Comparison of ENCODE assay signal across 32 mouse cellular contexts in the genomic region with DNA sequence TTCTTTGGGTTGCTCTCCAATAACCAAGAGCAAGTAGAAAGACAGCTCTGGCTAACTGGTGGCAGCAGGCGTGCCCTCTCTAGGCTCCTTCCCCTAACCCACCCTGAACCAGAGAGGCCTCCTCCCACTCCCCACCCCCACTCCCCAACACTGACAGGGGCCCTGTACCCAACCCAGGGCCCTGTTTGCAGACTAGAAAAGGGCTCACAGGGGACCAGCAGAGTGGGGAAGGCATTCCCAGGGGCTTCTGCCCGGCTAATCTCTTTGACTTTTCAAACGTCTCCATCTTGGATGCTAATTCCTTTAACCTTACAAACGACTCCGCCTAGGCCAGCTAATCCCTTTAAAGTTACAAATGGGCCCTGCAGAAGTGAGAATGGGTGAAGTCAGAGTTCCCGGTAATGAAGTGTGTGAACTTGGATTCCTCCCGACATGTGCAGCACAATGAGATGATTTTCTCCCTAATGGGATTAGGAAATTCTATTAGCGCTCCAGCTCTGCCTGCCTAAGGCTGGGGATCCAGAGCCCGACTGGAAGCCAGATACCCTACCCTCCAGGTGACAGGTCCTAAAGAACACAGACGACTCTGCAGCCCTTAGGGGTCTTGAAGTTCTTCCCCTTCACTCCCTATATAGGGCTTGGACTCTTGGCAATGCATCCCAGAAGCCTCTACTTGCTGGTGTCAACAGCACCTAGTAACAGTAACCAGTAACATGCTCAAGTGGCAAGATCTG. TPM values are rescaled to one million over a fixed set of nuclear protein-coding genes. Genes with fewer than 3 reads are reported as not detected.
A peak's percentile ranks its signal among the peaks of the same experiment; 100 is the strongest.
DNase-seq lines count a peak whose midpoint lies in the region; ATAC-seq lines count a peak whose summit lies in the region.
"Had no signal": no experiment of that assay in that cellular context is flagged by ENCODE, and none has a peak within 500 bp of the region (broad histone marks: within the 10 kb centered on the region; RNA-seq: fewer than 3 reads in every experiment).

No protein-coding gene starts in this region.

- H3K4me1 ChIP-seq in forebrain, embryonic 10.5 days = peaks cover 23% of the 10 kb centered on the region
- H3K4me1 ChIP-seq in forebrain, embryonic 14.5 days (ENCODE audit: control insufficient read depth, insufficient read depth, low read length) = no peaks in the 10 kb centered on the region
- H3K4me1 ChIP-seq in midbrain, embryonic 15.5 days = peaks cover 7% of the 10 kb centered on the region; the same call in 1 of the 2 replicates
- H3K4me1 ChIP-seq: embryonic facial prominence, embryonic 12.5 days; hindbrain, embryonic 15.5 days; limb, embryonic 10.5 days; limb, embryonic 15.5 days; liver, embryonic 13.5 days; neural tube, embryonic 13.5 days had no signal

- H3K36me3 ChIP-seq in forebrain, embryonic 10.5 days (replicated peaks) = no peaks in the 10 kb centered on the region
- H3K36me3 ChIP-seq in forebrain, embryonic 14.5 days (ENCODE audit: control insufficient read depth, insufficient read depth, low read length) = no peaks in the 10 kb centered on the region
- H3K36me3 ChIP-seq in midbrain, embryonic 15.5 days (replicated peaks) = no peaks in the 10 kb centered on the region
- H3K36me3 ChIP-seq: embryonic facial prominence, embryonic 12.5 days; hindbrain, embryonic 10.5 days; hindbrain, embryonic 15.5 days; limb, embryonic 10.5 days; limb, embryonic 15.5 days; liver, embryonic 13.5 days; neural tube, embryonic 13.5 days had no signal

- H3K9me3 ChIP-seq in forebrain, embryonic 10.5 days = no peaks in the 10 kb centered on the region
- H3K9me3 ChIP-seq in forebrain, embryonic 14.5 days (replicated peaks; ENCODE audit: control insufficient read depth, low read length) = no peaks in the 10 kb centered on the region
- H3K9me3 ChIP-seq in midbrain, embryonic 15.5 days = no peaks in the 10 kb centered on the region
- H3K9me3 ChIP-seq: embryonic facial prominence, embryonic 12.5 days; hindbrain, embryonic 10.5 days; hindbrain, embryonic 15.5 days; limb, embryonic 10.5 days; limb, embryonic 15.5 days; liver, embryonic 13.5 days; neural tube, embryonic 13.5 days had no signal

- H3K9ac ChIP-seq in forebrain, embryonic 14.5 days (ENCODE audit: low read length) = no peak overlapping the region
- no peak overlapping the region for H3K9ac ChIP-seq in midbrain, embryonic 15.5 days
- H3K9ac ChIP-seq: embryonic facial prominence, embryonic 12.5 days; hindbrain, embryonic 15.5 days; limb, embryonic 15.5 days; liver, embryonic 13.5 days; neural tube, embryonic 13.5 days had no signal

- DNase-seq in forebrain, embryonic 10.5 days (ENCODE audit: extremely low spot score, low spot score) = peak; percentile 31
- DNase-seq in forebrain, embryonic 14.5 days (ENCODE audit: low spot score) = no peak
- DNase-seq in MN1 (ENCODE audit: low spot score) = peak; percentile 61
- DNase-seq in embryo, embryonic 11 days = peak; percentile 21
- no peak for DNase-seq in testis, postnatal 14 days (ENCODE audit: low spot score)
- no peak for DNase-seq in right cerebral cortex, postnatal 25 days
- no peak for DNase-seq in ovary, postnatal 36 days (ENCODE audit: low spot score)
- DNase-seq: adrenal gland, postnatal 36 days; cerebellum, adult 2 months; cerebellum, postnatal 36 days; gastrocnemius, postnatal 10 days; heart, postnatal 14 days; kidney, adult 9 months; kidney, postnatal 10 days; layer of hippocampus, postnatal 36 days; liver, embryonic 13.5 days; lung, adult 18-20 months; lung, postnatal 10 days; right cerebral cortex, adult 18-20 months; right cerebral cortex, postnatal 4 days; thymus, adult 2 months; thymus, postnatal 36 days had no signal

- ATAC-seq in forebrain, embryonic 14.5 days = no peak
- ATAC-seq in midbrain, embryonic 15.5 days (replicated peaks) = 0 out of 2 replicates have a peak, but pooled peaks have one; percentile 14
- ATAC-seq: forebrain, embryonic 16.5 days; intestine, postnatal 0 days had no signal

- H3K27me3 ChIP-seq in forebrain, embryonic 10.5 days (ENCODE audit: poor library complexity, severe bottlenecking) = peaks cover 100% of the 10 kb centered on the region
- no peaks in the 10 kb centered on the region for H3K27me3 ChIP-seq in forebrain, embryonic 14.5 days (replicated peaks; ENCODE audit: control insufficient read depth, insufficient read depth, low read length)
- H3K27me3 ChIP-seq in midbrain, embryonic 15.5 days (replicated peaks) = peaks cover 93% of the 10 kb centered on the region

- no peak overlapping the region for H3K27ac ChIP-seq in forebrain, embryonic 10.5 days
- H3K27ac ChIP-seq in forebrain, embryonic 14.5 days (ENCODE audit: low read depth, low read length) = no peak overlapping the region
- H3K27ac ChIP-seq in midbrain, embryonic 15.5 days = no peak overlapping the region
- H3K27ac ChIP-seq: embryonic facial prominence, embryonic 12.5 days; hindbrain, embryonic 10.5 days; hindbrain, embryonic 15.5 days; limb, embryonic 10.5 days; limb, embryonic 15.5 days; liver, embryonic 13.5 days; neural tube, embryonic 13.5 days; stomach, postnatal 0 days had no signal

- H3K4me2 ChIP-seq in forebrain, embryonic 14.5 days (ENCODE audit: low read length) = no peak overlapping the region
- H3K4me2 ChIP-seq in midbrain, embryonic 15.5 days = no peak overlapping the region
- H3K4me2 ChIP-seq: embryonic facial prominence, embryonic 12.5 days; hindbrain, embryonic 15.5 days; limb, embryonic 15.5 days; liver, embryonic 13.5 days; neural tube, embryonic 13.5 days had no signal

- H3K4me3 ChIP-seq in forebrain, embryonic 10.5 days = no peak overlapping the region
- no peak overlapping the region for H3K4me3 ChIP-seq in forebrain, embryonic 14.5 days (ENCODE audit: low read depth, low read length)
- H3K4me3 ChIP-seq in midbrain, embryonic 15.5 days = no peak overlapping the region
- H3K4me3 ChIP-seq: embryonic facial prominence, embryonic 12.5 days; hindbrain, embryonic 10.5 days; hindbrain, embryonic 15.5 days; limb, embryonic 10.5 days; limb, embryonic 15.5 days; liver, embryonic 13.5 days; neural tube, embryonic 13.5 days had no signal

- 2% methylated on average over 10 of the region's 10 CpGs for WGBS in forebrain, embryonic 10.5 days
- WGBS in forebrain, embryonic 14.5 days = 6% methylated on average over 10 of the region's 10 CpGs
- 1% methylated on average over 10 of the region's 10 CpGs for WGBS in midbrain, embryonic 15.5 days

RNA-seq across cellular contexts. Expression of a gene that starts 47.0 kb away (rescaled TPM):
- 2.9 and 3.6 TPM in 2 replicates for polyA plus RNA-seq in forebrain, embryonic 10.5 days (2016; fragmentation: Nextera tagmentation; extraction: Ambion mirVana)
- polyA plus RNA-seq in forebrain, embryonic 14.5 days (2014; fragmentation: Nextera tagmentation; extraction: Ambion mirVana) = 0.39 and 0.59 TPM in 2 replicates
- polyA plus RNA-seq in midbrain, embryonic 15.5 days (2015; fragmentation: Nextera tagmentation; extraction: Ambion mirVana) = 0.27 and 0.40 TPM in 2 replicates

Comparison
In these comparisons a context has a peak if more than half of its experiments do, and no peak if none do; other contexts are left out.
1. DNase-seq: peak in forebrain, embryonic 10.5 days (single experiment), MN1 (single experiment) and embryo, embryonic 11 days (single experiment); none in forebrain, embryonic 14.5 days (single experiment), testis, postnatal 14 days (single experiment), right cerebral cortex, postnatal 25 days (single experiment) and ovary, postnatal 36 days (single experiment).